Mouse (Mus musculus): ENCODE measurements at regions not wholly inside any gene's neighbourhood (a gene's known extent, or its start where the extent isn't known, plus 50 kb on each side); places are given as distances from the start of the nearest gene placed in this dataset.

DNA sequence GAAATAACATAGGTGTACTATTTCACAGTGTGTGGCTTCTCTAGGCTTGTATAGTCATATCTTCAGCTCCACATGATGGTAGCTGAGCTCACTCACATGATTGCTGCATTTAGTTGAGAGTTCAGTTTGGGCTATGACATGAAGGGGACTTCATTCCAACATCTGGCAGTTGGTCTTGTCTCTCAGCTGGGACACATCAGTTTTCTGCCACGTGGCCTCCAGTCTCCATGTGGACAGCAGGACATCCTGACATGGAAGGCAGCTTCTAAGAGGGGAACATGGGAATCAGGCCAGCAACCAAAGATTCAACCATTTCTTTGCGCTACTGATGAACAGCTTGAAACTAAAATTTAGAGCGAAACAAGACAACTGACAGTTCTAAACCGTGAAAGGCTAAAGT lies 121.2 kb upstream of the Slc44a1 start:
- no peak overlapping the region for H3K9ac ChIP-seq
- 83% methylated on average over 4 of the region's 4 CpGs for WGBS
- no peaks in the 10 kb centered on the region for H3K27me3 ChIP-seq (replicated peaks)
- ATAC-seq (ENCODE audit: insufficient number of reproducible peaks, low FRiP score), result no peak
- no peak overlapping the region for H3K4me3 ChIP-seq
- H3K4me1 ChIP-seq (replicated peaks), result peaks cover 4% of the 10 kb centered on the region; the same call in 1 of the 2 replicates
- no peak overlapping the region for H3K4me2 ChIP-seq
- no peak overlapping the region for H3K27ac ChIP-seq (ENCODE audit: poor library complexity, severe bottlenecking)
- no peaks in the 10 kb centered on the region for H3K9me3 ChIP-seq (replicated peaks)
- H3K36me3 ChIP-seq, result no peaks in the 10 kb centered on the region

DNA sequence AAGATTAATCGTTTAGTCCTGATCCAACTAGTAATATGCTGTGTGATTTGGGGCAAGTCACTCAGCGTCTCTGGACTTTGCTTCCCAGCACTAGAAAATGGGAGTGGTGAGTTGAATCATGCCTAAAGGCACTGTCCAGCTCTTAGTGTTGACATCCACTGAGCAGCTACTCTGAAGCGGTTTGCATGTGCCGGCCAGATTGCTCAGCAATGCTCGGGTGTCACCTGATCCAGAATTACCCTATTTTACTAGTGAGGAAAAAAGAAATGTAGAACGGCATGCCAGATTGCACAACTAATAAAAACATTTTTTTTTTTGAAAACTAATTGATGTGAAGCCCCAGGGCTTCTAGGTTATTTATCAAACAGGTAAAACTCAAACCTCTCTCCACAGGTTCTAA lies 122.0 kb upstream of the Slc44a1 start:
- Histone ChIP-seq H3K4me1 (replicated peaks) (peaks cover 4% of the 10 kb centered on the region; the same call in 1 of the 2 replicates), H3K27me3 (replicated peaks) (no peaks in the 10 kb centered on the region), H3K36me3 (no peaks in the 10 kb centered on the region), H3K4me2 (no peak overlapping the region), H3K27ac (ENCODE audit: poor library complexity, severe bottlenecking) (no peak overlapping the region), H3K9ac (no peak overlapping the region), H3K9me3 (replicated peaks) (no peaks in the 10 kb centered on the region), H3K4me3 (no peak overlapping the region)
- 63% methylated on average over 6 of the region's 6 CpGs for WGBS
- no peak for ATAC-seq (ENCODE audit: insufficient number of reproducible peaks, low FRiP score)

- H3K27ac ChIP-seq (ENCODE audit: poor library complexity, severe bottlenecking), result no peak overlapping the region
- H3K9ac ChIP-seq, result no peak overlapping the region
- no peaks in the 10 kb centered on the region for H3K9me3 ChIP-seq (replicated peaks)
- no peaks in the 10 kb centered on the region for H3K27me3 ChIP-seq (replicated peaks)
- no peaks in the 10 kb centered on the region for H3K36me3 ChIP-seq
- peaks cover 4% of the 10 kb centered on the region; the same call in 1 of the 2 replicates for H3K4me1 ChIP-seq (replicated peaks)
- H3K4me3 ChIP-seq, result no peak overlapping the region
- ATAC-seq (ENCODE audit: insufficient number of reproducible peaks, low FRiP score), result no peak
- H3K4me2 ChIP-seq, result no peak overlapping the region
- 71% methylated on average over 7 of the region's 7 CpGs for WGBS
These were observed 122.8 kb upstream of the Slc44a1 start for GRCm38 (mm10) chr4:53317453-53317824.

GRCm38 (mm10) chr4:53316796-53317452 lies 123.3 kb upstream of the Slc44a1 start:
- H3K9me3 ChIP-seq (replicated peaks), result no peaks in the 10 kb centered on the region
- ATAC-seq (ENCODE audit: insufficient number of reproducible peaks, low FRiP score), result no peak
- H3K27ac ChIP-seq (ENCODE audit: poor library complexity, severe bottlenecking), result no peak overlapping the region
- WGBS, result 89% methylated on average over 14 of the region's 14 CpGs
- H3K4me2 ChIP-seq, result no peak overlapping the region
- no peak overlapping the region for H3K4me3 ChIP-seq
- no peak overlapping the region for H3K9ac ChIP-seq
- H3K27me3 ChIP-seq (replicated peaks), result no peaks in the 10 kb centered on the region
- peaks cover 4% of the 10 kb centered on the region; the same call in 1 of the 2 replicates for H3K4me1 ChIP-seq (replicated peaks)
- no peaks in the 10 kb centered on the region for H3K36me3 ChIP-seq

GRCm38 (mm10) chr4:53315876-53316762 lies 124.1 kb upstream of the Slc44a1 start:
- ATAC-seq (ENCODE audit: insufficient number of reproducible peaks, low FRiP score), result no peak
- peaks cover 4% of the 10 kb centered on the region; the same call in 1 of the 2 replicates for H3K4me1 ChIP-seq (replicated peaks)
- H3K27me3 ChIP-seq (replicated peaks), result no peaks in the 10 kb centered on the region
- no peaks in the 10 kb centered on the region for H3K9me3 ChIP-seq (replicated peaks)
- no peak overlapping the region for H3K27ac ChIP-seq (ENCODE audit: poor library complexity, severe bottlenecking)
- no peak overlapping the region for H3K9ac ChIP-seq
- WGBS, result 72% methylated on average over 13 of the region's 13 CpGs
- no peaks in the 10 kb centered on the region for H3K36me3 ChIP-seq
- no peak overlapping the region for H3K4me2 ChIP-seq
- no peak overlapping the region for H3K4me3 ChIP-seq

DNA sequence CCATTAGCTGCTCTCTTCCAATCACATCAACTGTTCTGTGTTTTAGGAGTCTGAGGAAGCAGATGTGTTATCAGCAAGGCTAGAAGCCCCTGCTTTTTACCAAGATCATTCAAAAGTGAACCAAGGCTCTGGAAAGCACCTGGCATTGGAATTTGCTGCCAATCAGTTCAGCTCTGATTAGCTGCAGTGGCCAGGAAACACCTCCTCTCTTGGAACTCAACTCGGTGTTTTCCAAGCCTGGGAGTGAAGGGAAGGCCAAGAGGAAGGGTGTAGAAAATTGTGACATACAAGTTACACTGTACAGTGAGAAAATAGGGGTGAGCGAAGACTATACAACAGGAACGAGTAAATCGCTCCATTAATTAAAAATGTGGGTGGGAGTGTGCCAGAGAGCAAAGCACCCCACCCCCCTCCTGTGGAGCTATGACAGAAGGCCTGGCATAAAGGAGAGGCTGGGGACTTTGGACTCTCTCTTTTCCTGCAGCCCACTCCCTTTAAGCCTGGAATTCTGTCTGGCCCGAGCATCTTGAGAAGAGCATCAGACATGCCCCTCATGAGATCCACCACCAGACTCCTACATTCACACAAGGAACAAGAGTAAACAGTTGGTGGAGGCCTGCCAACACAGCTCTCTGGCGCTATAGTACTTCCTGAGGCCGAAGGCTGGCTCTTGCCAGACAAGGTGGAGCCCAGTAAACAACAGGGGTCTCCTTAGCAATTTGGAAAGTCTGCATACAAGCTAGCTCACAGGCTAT lies 124.9 kb upstream of the Slc44a1 start:
- H3K4me3 ChIP-seq, result no peak overlapping the region
- H3K9me3 ChIP-seq (replicated peaks), result no peaks in the 10 kb centered on the region
- no peak overlapping the region for H3K9ac ChIP-seq
- WGBS, result 66% methylated on average over 7 of the region's 7 CpGs
- peaks cover 4% of the 10 kb centered on the region; the same call in 1 of the 2 replicates for H3K4me1 ChIP-seq (replicated peaks)
- H3K27me3 ChIP-seq (replicated peaks), result no peaks in the 10 kb centered on the region
- H3K36me3 ChIP-seq, result no peaks in the 10 kb centered on the region
- H3K4me2 ChIP-seq, result no peak overlapping the region
- H3K27ac ChIP-seq (ENCODE audit: poor library complexity, severe bottlenecking), result no peak overlapping the region
- no peak; the same call in 1 of the 2 replicates for ATAC-seq (ENCODE audit: insufficient number of reproducible peaks, low FRiP score)

DNA sequence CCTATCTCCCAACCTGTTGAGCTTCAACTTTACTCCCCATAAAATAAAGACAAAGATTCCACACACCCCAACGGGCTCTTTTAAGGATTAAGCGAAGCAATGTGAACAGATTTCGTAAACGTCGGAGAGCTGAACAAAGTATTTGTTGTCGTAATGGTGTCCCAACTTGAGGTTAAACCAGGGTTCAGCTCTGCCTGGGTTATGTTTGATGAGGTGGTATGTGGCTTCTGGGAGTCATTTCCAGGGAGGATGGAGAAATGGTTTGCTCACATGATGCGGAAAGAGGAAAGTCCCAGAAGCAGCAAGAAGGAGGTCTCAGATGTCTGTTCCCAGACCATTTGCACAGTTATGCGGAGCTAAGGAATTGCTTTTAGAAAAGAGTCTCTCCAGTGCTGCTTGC lies 126.1 kb upstream of the Slc44a1 start:
- Histone ChIP-seq H3K4me3 (no peak overlapping the region), H3K27me3 (replicated peaks) (no peaks in the 10 kb centered on the region), H3K27ac (ENCODE audit: poor library complexity, severe bottlenecking) (no peak overlapping the region), H3K9ac (no peak overlapping the region), H3K4me1 (replicated peaks) (peaks cover 4% of the 10 kb centered on the region; the same call in 1 of the 2 replicates), H3K36me3 (no peaks in the 10 kb centered on the region), H3K9me3 (replicated peaks) (no peaks in the 10 kb centered on the region), H3K4me2 (no peak overlapping the region)
- WGBS, result 87% methylated on average over 8 of the region's 8 CpGs
- no peak for ATAC-seq (ENCODE audit: insufficient number of reproducible peaks, low FRiP score)

DNA sequence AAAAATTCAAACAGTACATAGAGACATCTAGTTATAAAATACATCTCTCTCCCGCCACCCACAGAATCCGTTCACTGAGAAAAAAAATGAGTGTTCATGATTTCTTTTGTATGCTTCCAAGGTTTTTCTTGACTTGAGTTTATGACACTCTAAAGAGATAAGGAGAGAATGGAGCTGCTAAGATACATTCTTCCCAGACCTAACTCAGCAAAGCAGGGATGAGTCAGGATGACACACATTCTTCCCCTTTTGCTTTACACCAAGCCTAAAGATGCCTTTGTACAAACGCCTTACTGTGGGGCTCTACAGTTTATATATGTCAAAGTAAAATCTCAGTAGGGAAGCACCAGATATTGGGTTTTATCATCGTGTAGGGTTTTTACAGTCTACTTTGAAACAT lies 133.1 kb upstream of the Slc44a1 start:
- H3K9ac ChIP-seq, result no peak overlapping the region
- H3K27me3 ChIP-seq (replicated peaks), result no peaks in the 10 kb centered on the region
- H3K4me2 ChIP-seq, result no peak overlapping the region
- ATAC-seq (ENCODE audit: insufficient number of reproducible peaks, low FRiP score), result no peak
- no peak overlapping the region for H3K27ac ChIP-seq (ENCODE audit: poor library complexity, severe bottlenecking)
- no peaks in the 10 kb centered on the region for H3K36me3 ChIP-seq
- H3K4me1 ChIP-seq (replicated peaks), result peaks cover 6% of the 10 kb centered on the region; the same call in 1 of the 2 replicates
- WGBS, result 62% methylated on average over 4 of the region's 4 CpGs
- no peak overlapping the region for H3K4me3 ChIP-seq
- H3K9me3 ChIP-seq (replicated peaks), result no peaks in the 10 kb centered on the region

- Histone ChIP-seq H3K9ac (no peak overlapping the region), H3K4me3 (no peak overlapping the region), H3K36me3 (no peaks in the 10 kb centered on the region), H3K27me3 (replicated peaks) (no peaks in the 10 kb centered on the region), H3K9me3 (replicated peaks) (no peaks in the 10 kb centered on the region), H3K4me1 (replicated peaks) (peaks cover 6% of the 10 kb centered on the region; the same call in 1 of the 2 replicates), H3K27ac (ENCODE audit: poor library complexity, severe bottlenecking) (no peak overlapping the region), H3K4me2 (no peak overlapping the region)
- no peak for ATAC-seq (ENCODE audit: insufficient number of reproducible peaks, low FRiP score)
- 76% methylated on average over 4 of the region's 4 CpGs for WGBS
These were observed 135.3 kb upstream of the Slc44a1 start for GRCm38 (mm10) chr4:53304782-53305385.

DNA sequence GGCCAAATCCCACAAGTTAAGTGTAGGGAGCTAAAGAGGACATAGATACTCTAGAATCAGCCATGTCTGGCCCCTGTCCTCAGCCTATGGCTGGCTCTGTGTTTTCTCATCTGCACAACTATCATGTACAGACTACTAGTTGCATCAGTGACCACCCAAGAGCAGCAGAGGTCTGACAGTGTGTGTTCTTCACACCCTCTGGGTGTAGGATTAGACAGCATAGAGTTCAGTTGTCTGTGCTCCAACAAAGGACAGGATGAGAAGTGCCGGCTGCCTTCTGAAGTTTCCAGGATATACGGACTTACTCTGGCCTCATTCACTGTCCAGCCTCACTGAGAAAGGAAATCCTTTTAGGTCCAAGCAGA lies 135.9 kb upstream of the Slc44a1 start:
- Histone ChIP-seq H3K4me2 (no peak overlapping the region), H3K9ac (no peak overlapping the region), H3K27ac (ENCODE audit: poor library complexity, severe bottlenecking) (no peak overlapping the region), H3K4me3 (no peak overlapping the region), H3K4me1 (replicated peaks) (peaks cover 6% of the 10 kb centered on the region; the same call in 1 of the 2 replicates), H3K9me3 (replicated peaks) (no peaks in the 10 kb centered on the region), H3K36me3 (no peaks in the 10 kb centered on the region), H3K27me3 (replicated peaks) (no peaks in the 10 kb centered on the region)
- ATAC-seq (ENCODE audit: insufficient number of reproducible peaks, low FRiP score), result no peak
- 45% methylated on average over 2 of the region's 2 CpGs for WGBS

Measured in heart, embryonic 12.5 days (tissue).